Mouse (Mus musculus) heart, postnatal 10 days (tissue): ENCODE results near the gene Clic4. TPM values are rescaled to one million over a fixed set of nuclear protein-coding genes. Genes with fewer than 3 reads are reported as not detected.

Experiments used
- DNase-seq, 2 experiments: peaks; one replicate each; pipeline ENCODE4 v3.0.0; 2021
- intact Hi-C: fragments of 180-260 bp; cut with DNase I; formaldehyde crosslinking; loops from one replicate; pipeline ENCODE4 v1.15.1; 2025
- total RNA-seq, 2 experiments: library from RNA; stranded (reverse); gene quantifications; 2 replicates each; pipeline ENCODE4 v1.2.3; 2021

Clic4 gene
- total RNA-seq = 100 to 1,000 TPM; 309 to 310 TPM

DNA sequence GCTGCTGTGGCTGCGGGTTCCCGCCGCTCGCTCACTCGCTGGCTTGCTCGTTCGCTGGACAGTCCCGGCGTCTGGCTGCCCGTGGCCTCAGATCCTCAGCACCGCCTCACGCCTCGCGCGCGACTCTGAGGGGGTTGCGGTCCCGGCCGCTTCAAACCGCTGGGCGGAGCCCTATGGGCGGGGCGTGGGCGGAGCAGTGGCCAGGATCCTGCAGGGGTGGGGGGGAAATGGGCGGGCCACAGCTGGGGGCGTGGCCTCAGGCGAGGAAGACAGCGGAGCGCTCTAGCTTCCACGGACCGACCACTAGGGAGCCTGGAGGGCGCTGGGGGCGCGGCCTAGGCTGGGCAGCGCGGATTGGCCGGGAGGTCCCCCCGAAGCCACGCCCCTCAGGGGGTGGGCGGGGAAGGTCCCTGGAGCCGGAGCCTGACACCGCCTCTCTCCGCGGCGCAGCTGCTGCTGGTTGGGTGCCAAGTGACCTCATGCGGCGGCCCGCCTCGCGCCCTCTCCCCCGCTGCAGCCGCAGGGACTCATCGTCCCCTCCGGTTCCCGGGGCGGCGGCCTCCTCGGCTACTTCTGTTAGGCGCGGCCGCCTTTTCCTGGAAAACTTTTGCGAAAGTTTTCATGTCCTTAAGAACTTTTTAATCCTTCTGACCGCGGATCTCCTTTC lies at the start of gene Clic4:
Clic4 (minus strand) TSS at position 175 of the 667 bp plus-strand sequence.
- peak; percentile 99 to 100 for DNase-seq
- intact Hi-C loops = loop anchor here (2.0 kb wide), 1 partner anchor 34 kb away; no protein-coding TSS in a partner anchor

DNA sequence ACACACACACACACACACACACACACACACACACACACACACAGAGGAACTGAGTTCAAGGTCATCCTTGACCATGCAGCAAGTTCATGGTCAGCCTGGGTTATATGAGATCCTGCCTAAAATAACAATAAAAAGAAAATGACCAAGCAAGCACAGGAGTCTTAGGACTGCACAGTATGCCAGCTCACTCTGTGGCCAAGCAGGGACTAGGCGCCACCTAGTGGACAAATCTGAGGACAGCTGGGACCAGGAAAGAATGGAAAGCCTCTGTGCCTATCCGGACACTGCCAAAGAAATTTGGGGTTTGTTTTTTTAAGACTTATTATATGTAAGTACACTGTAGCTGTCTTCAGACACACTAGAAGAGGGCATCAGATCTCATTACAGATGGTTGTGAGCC lies 45.4 kb upstream of the Clic4 start:
- intact Hi-C loops = loop anchor here (1.0 to 5.0 kb wide), 4 partner anchors 99 to 371 kb away; no protein-coding TSS in a partner anchor
- DNase-seq = peak; percentile 84 to 89

DNA sequence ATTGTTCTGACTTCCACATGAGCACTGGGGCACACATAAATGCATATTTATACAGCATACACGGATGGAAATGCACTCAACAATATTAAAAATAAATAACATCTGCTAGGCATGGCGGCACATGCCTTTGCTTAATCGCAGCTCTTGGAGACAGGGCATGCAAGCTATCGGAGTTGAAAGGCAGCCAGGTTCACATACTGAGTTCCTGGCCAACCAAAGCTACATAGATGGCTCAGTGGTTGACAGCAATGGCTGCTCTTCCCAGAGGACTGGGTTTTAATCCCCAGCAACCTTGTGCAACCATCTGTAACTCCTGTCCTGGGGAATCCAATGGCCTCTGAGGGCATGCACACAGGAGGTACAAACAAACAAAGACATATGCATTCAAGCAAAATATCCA lies 44.9 kb upstream of the Clic4 start:
- DNase-seq = peak; percentile 56 to 67
- intact Hi-C loops = loop anchor here (5.0 kb wide), 3 partner anchors 165 to 370 kb away; no protein-coding TSS in a partner anchor

DNA sequence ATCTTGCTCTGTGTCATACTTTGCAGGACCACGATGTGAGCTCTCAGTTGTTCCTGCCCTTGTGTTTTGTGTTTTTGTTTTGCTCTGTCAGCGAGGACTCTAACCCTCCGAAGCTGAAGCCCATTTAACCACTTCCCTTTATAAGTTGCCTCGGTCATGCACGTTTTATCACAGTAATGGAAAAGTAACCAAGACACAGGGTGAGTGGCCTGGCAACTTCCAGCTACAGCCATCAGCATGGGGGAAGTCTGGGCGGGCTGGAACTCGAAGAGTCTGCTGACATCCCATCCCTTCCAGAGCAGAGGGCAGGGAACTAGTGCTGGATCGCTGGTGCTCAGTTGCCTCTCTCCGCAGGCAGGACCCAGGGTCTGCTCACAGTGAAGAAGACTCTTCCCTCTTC lies 42.7 kb upstream of the Clic4 start:
- intact Hi-C loops = loop anchor here (5.0 kb wide), 3 partner anchors 163 to 368 kb away; no protein-coding TSS in a partner anchor
- no peak for DNase-seq

DNA sequence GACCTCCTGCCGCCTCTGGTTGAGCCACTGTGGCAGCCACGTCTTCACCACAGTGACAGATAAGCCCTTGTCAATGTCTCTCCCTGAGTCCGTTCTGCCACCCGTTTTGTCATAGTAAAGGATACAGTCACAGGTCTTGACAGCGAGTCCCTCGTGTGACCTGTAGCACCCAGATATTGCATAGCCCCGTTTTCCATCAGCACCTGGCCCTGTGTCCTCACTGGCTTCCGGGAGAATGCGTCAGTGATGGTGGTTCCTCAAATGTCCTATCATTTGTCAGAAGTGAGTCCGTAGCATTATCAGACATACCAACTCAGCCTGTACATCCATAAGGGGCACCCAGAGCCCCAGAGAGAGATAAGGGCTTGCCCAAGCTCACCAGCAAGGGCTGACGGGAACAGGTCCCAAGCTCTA lies 41.8 kb upstream of the Clic4 start:
- DNase-seq = peak in 1 of 2 experiments; percentile 29
- intact Hi-C loops = no loop called here

DNA sequence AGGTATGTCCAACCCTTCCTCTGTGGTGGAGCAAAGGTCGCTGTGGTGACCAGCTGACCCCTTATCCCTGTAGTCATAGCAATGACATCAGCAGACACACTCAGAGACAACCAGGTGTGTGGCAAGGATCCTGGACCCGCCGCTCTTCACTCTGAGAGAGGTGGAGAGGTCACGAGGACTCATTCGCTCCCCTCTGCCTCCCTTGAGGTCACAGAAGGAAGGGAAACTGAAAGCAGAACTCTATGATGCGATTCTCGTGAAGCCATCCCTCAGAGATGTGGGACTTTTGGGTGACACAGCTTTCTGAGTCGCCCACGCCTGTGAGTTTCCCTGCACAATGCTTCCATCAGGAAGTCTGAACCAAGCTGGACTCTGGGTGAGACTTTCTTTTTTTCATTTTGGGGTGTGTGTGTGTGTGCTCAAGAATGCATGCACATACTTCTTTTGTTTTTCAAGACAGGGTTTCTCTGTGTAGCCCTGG lies 41.2 kb upstream of the Clic4 start:
- intact Hi-C loops = loop anchor here (1.0 kb wide), 1 partner anchor 42 kb away; no protein-coding TSS in a partner anchor
- DNase-seq = peak; percentile 68 to 71

DNA sequence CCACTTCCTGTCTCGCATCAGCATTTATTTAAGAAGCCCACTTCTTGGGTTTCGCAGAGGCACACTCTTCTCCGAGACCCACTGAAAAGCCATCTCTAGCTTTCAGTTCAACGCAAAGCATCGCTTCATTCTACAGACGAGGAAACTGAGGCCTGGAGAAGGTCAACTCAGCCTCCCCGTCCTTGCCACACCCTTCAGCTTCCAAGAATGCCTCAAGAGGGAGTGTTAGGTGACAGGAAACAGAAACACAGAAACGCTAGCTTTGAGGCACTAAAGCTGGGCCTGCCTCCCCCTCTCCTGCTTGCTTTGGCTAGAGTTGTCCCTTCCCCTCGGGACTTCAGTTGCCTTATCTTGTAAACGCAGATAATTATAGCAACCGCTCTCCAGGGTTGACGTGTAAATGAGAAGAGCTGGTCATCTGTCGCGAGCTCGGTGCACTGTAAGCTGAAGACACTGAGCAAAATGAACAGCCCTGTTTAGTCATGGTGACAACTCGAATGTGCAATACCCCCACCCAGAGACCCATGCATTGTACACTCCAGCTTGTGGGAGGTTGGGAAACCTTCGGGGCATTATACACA lies 40.6 kb upstream of the Clic4 start:
- DNase-seq = peak; percentile 85 to 86
- intact Hi-C loops = loop anchor here (1.0 kb wide), 1 partner anchor 42 kb away; no protein-coding TSS in a partner anchor

DNA sequence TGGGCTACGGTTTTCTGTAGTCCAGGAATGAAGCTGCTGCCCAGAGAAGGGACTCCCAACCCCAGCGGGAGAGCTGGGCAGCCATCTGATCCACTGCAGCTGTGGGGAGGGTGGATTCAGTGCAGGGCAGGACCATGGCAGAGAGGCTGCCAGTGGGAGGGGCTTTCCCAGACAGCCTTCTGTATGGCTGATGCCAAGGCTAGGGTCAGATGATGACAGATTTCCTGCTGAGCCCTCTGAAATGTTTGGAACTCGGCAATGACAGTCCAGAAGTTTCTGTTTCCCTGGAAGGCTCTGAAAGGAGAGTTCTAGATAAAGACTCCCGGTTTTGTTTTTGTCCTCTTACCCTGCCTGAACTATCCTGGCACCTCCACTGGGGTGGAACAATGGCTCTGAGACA lies 40.1 kb upstream of the Clic4 start:
- DNase-seq = peak; percentile 92 to 93
- intact Hi-C loops = loop anchor here (1.0 kb wide), 1 partner anchor 41 kb away; no protein-coding TSS in a partner anchor

DNA sequence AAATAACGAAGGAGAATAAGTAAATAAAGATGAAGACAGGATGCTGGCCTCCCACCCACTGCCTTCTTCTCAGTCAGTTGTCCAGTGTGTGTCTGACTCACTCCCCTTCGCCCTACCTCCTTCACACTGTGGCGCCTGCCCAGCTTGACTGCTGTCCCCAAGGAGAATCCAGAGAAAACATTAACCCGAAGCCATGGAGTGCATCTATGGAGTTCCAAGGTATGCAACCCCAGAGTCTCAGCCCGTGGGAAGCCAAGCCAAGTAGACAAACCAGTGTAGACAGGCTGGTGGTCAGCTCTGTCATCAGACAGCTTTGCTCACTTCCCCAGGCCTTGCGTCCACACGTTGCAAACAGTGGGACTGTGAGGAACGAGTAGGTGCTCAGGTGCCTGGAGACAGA lies 37.8 kb upstream of the Clic4 start:
- intact Hi-C loops = no loop called here

DNA sequence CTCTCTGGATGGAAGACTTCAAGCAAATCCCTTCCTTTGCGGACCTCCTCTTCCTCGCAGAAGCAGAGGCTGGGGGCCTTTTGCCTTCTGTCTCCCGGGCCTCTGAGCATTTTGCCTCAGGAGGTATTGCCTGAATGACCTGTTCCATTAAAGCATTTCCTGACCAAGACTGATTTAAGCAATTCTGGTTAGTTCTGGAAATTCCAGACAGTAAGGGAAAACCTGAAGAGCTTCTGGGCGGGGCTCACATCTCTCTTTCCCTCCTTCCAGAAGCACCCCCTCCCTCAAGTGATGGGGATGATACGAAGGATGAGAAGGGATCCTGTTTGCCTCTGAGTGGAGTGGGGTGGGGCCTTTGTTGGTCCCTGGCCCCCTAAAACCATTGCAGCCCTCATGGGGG lies 37.1 kb upstream of the Clic4 start:
- DNase-seq = no peak
- intact Hi-C loops = no loop called here

More for the DNA sequence above, 37.8 kb upstream of the Clic4 start:
- DNase-seq = no peak

DNA sequence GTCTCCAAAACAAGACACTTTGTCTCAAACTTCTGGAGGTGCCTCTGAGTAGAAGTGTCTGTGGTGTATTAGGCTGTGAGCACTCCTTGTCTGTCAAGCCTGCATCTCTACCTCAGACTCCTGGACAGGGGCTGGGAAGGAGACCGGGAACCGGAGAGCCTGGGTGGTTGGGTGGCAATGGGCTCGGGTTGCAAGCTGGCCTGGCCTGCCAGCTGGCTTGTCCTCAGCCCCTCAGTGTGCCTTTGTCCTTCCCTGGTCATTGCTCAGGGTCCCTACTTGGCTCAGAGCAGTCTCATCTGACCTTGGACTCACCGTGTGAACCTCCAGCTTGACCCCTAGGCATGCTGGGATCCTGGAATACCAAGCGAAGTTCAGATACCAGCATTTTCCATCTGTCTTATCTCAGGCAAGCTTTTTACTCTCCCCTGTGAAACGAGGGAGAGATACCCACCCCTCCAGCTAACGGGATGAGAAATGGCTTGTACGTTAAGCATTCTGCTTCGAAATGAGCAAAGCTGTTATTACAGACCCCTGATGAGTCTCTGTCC lies 36.6 kb upstream of the Clic4 start:
- peak; percentile 42 to 43 for DNase-seq
- intact Hi-C loops = no loop called here

DNA sequence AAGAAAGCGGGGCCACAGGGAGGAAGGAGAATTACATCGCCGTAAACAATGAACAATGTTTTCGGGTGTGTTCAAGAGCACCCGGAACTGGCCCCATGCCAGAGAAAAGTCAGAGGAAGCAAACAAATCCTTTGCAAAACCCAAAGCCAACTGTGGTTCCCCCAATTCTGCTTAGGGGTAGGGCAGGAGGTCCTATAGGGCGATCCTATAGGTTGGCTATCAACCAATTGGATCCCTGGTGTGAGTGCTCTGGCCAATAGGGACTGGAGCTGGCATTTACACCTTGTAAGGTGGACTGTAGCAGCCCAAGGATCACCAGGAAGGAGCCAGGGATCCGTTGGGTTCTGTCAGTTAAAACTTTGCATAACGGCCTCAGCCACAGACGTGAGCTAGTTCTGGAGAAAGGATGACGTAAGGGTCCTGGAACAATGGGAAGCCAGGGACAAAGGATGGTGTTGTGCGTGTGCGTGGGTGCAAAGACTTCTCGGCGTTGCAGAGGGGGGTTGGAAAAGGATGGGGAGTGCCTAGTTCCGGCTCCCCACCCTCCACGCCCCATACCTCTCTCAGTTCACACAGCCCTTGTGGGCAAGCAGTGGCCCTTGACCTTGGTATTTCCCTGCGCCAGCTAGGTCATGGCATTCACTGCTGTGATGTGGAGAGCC lies 34.5 kb upstream of the Clic4 start:
- peak; percentile 55 to 68 for DNase-seq
- intact Hi-C loops = loop anchor here (2.0 kb wide), 1 partner anchor 34 kb away; the partner anchor contains the start of gene Clic4

DNA sequence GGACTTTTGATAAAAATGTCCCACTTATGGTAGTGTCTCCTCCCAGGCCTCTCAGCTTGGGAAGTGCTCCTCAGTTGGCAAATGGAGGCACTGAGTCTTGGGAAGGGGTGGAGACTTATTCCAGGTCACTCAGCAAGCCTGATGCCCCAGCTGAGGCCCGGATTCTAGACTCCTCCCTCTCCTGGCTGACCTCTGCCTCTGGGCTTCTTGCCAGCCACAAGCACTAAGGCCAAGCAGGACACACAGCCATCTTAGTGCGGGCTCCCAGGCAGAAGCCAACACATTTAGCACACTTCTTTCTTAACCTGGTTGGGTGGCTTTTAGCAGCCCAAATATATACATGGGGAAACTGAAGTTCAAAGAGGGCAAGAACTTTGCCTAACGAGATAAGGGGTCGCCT lies 33.9 kb upstream of the Clic4 start:
- intact Hi-C loops = loop anchor here (2.0 kb wide), 1 partner anchor 34 kb away; the partner anchor contains the start of gene Clic4
- peak; percentile 81 to 82 for DNase-seq

DNA sequence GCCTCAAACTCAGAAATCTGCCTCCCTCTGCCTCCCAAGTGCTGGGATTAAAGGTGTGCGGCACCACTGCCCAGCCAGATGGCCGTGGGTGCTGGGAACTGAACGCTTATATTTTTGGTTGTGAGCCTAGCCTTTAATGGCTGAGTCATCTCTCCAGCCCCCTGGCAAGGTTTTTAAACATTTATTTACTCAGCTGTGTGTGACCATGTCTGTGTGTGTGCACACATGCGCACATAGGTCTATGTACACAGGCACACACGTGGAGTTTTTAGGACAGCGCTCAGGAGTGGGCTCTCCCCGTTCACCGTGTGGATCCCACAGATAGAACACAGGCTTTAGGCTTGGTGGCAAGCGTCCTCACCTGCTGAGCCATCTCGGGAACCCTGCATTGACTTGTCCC lies 29.6 kb upstream of the Clic4 start:
- intact Hi-C loops = no loop called here
- DNase-seq = no peak

DNA sequence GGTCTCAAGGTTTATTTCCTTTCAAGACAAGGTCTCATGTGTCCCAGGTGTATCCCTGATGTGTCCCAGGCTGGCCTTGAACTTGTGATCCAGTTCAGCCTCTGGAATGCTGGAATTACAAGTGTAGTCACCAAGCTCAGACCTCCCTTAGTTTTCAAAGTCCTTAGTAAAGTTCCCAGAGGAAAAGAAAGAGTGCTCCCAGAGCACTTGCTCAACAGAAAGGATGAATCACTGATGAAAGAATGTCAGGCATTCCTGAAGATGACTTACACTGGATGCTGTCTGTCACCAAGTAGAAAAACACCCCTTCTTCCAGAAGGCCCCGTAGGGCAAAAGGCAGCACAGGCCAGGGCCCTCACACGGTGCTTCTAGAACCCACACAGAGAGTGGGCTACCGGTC lies 28.6 kb upstream of the Clic4 start:
- DNase-seq = no peak
- intact Hi-C loops = no loop called here

DNA sequence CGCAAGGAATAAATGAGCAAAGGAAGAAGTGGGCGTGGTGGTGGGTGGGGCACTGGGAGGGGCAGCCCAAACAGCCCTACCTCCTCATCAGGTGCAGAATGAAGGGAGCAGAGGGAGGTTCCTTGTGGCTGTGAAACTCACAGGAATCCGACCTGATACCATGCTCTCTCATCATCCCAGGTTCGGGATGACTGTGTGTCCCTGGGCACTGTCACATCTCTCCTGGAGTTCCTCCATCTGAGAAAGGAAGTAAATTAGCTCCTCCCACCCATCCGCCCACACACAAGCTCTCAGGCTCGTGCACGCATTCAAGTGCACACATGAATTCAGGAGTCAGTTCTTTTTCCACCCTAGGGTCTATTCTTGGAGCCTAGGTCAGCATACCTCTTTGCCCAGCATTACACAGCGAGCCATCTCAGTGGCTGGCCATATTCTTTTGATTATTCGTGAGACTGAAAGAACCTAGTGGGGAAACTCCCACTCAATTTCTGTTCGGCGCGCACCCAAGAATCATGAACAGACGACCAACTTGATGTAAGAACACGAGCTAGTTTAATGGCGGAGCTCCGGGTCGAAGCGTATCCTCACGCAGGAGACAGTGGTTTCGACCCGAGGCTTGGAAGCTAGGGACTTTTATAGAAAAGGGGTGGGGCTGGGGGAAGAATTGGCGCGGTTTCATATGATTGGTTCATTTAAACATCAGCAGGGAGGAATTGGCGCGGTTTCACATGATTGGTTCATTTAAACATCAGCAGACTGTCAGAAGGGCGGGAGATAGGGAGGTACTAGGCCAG lies 27.8 kb upstream of the Clic4 start:
- intact Hi-C loops = no loop called here
- DNase-seq = no peak

DNA sequence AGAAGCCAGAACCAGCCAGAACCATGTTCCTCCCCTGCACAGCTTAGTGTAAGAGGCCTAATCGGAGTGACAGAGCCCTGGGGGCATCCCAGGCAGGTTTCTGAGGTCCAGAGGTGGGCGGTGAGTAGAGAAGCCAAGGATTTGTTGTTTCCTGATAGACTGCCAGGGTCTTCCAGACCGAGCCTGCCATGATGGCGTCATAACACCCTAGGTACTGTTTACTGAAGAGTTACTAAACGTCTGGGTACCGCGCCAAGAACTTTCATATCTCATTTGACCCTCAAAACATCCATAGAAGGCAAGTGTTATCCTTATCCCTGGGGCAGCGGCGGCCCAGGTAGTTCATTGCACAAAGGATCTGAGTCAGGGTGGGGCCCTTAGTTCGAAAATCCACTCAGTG lies 26.1 kb upstream of the Clic4 start:
- no peak for DNase-seq
- intact Hi-C loops = no loop called here

DNA sequence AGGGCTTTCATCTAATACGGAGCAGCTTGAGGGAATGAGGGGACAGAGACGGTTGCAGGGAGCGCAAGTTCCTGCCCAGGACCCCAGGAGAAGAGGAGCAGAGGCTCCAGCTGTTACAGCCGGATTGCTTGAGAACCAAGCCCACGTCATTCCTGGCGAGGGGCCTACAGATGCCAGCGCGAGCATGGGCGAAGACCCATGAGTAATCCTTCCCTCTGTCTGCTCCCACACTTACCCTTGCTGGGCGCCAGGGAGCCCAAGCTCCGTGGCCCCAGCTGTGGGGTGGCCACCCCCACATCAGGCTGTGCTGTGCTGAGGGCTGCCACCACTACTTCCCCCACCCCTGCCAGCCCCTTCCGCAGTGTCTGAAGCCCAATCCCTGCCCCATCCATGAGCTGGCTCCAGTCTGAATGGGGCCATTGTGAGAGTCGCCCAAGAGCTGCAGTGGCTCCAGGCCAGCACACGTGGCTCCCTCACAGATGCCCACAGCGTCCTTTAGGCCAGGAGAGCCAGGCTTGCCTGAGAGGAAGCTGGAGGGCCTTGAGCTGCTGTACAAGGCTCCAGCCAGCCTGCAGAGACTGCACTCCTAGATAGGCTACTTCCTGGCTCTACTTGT lies 25.4 kb upstream of the Clic4 start:
- intact Hi-C loops = no loop called here
- peak; percentile 60 to 62 for DNase-seq

DNA sequence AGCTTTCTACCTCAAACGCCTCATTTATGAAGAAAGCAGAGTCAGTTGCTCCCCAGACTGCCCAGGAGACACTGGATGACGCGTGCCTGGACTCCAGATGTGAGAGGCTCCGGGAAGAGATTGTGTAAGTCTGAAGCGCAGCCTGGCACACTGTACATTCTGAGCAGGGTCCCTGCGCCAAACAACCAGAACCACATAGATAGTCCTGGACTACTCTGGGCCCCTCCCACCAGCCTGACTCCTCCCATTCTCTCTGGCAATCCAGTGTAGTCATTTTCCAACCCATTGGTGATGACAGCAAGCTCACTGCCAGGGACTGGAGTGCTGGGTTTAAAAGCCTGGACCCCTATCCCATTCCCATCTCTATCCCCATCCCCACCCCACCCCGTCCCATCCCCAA lies 24.5 kb upstream of the Clic4 start:
- peak in 1 of 2 experiments; percentile 38 for DNase-seq
- intact Hi-C loops = no loop called here

DNA sequence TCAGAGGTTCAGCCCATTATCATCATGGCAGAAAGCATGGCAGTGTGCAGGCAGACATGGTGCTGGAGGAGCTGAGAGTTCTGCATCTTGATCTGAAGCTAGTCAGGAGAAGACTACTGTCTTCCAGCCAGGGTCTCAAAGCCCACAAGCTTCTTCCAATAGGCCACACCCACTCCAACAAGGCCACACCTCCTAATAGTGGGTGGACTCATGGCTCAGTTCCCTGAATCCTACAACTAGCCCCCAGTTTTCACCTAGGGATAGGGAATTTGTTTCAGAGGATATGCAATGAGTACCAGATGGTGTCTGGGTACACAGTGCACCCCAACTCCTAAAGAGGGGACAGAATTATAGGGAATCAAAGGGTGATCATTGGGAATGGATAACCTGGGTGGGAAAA lies 24.0 kb upstream of the Clic4 start:
- intact Hi-C loops = no loop called here
- DNase-seq = no peak
